Mouse (Mus musculus) layer of hippocampus, adult 6 months (tissue): Measurements from ENCODE around the gene Myh8. TPM values are rescaled to one million over a fixed set of nuclear protein-coding genes. Genes with fewer than 3 reads are reported as not detected.

Experiments used
- long read RNA-seq, 2 experiments: library from polyadenylated mRNA; unstranded; transcript quantifications; one replicate each; pipeline ENCODE4 v2.0.0; 2019 to 2020
- polyA plus RNA-seq: library from polyadenylated mRNA; unstranded; fragments of <200 nt; fragmentation: Nextera tagmentation; gene quantifications from 2 replicates; pipeline ENCODE4 v1.2.3, GENCODE M21; 2021

Myh8 gene
- polyA plus RNA-seq = 0.16 and 0.26 TPM in 2 replicates
- long read RNA-seq, experiment 1, partial matches to known transcripts = 1 of 1 reads
- long read RNA-seq, experiment 1, other reads (novel, unspliced or antisense) = 0 of 1 reads
- long read RNA-seq, experiment 2, partial matches to known transcripts = 2 of 2 reads
- long read RNA-seq, experiment 2, other reads (novel, unspliced or antisense) = 0 of 2 reads

DNA sequence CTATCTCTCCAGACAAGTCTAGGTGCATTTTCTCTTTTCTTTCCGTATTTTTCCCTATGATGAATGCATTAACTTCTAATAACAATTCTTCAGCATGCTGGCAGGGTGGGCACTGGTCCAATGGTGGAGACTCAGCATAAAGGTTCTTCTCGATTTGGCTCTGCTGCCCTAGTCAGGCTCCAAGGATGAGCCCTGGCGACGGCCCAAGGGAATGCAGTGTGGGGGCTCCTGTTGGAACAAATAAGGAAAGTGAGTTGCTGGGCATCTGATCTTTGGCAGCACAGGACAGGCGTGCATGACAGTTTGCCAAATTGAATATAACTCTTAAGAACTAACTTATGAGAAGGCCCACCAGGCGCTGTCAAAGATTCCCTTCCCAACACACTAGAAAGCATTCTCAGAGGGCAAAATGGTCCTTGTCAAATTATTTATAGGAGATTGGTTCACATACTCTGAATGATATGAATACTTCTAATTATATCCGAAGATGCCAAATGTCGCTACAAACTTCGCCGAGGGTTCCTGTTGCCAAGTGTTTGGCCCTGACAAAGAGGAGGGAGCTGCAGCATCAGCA lies at the start of gene Myh8:
Myh8 (plus strand) TSS at position 524 of the 574 bp plus-strand sequence.

DNA sequence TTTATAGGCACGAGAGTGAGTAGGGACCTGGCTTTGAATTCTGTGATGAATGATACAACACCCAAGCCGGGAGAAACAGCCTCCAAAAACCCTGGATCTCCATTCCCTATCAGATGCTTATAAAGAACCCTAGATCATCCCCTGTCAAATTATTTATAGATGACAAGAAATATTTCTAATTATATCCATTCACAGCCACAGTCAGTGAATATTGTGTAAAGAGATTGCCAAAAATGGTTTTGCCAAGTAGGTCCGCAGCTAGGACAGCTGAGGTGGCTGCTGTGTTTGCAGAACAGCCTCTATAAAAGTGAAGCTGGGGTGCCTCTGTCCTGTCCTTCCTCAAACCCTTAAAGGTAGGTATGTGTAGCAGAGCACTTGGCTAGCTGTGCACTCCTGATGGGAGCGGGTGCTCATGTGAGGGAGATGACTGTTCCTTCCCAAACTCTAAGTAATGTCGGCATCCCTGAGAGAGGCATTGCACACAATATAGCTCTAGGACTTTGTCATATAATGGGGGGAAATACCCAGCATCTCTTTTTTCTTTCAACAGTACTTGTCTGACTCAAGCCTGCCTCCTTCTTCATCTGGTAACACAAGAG lies 39.3 kb upstream of the Myh8 start, which contains the start of gene Myh4:
Myh4 (plus strand) TSS at position 549 of the 599 bp plus-strand sequence.

DNA sequence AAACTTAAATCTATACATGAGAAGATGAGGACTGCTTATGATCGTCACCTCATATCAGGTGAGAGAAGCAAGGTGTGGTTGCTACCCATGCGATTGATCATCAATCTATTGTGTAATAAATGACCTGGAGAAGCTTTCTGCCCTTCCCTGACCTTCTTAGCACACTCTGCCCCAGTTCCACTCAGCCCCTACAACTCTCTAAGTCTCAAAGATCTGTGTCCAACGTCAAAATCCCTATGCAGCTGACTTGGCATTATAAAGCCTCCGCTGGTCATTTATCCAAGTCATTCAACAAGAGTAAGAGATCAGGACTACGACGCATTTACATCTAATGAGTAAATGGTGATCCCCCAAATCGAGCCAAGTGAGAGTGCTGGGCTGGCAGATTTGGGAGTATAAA lies 44.4 kb downstream of the Myh8 start, which contains the start of gene Myh13:
Myh13 (plus strand) TSS at position 301 of the 400 bp plus-strand sequence.

Other genes with a start within 250 kb of the Myh8 start
- gene Adprm, start 224.5 kb upstream of the Myh8 start, polyA plus RNA-seq = 24.3 and 25.0 TPM in 2 replicates
- gene Sco1, start 224.5 kb upstream of the Myh8 start, polyA plus RNA-seq = 2.5 and 4.2 TPM in 2 replicates
- 0.45 and 0.60 TPM in 2 replicates for gene Myh3, start 198.8 kb upstream of the Myh8 start, polyA plus RNA-seq
- gene Myh2, start 106.1 kb upstream of the Myh8 start, polyA plus RNA-seq = 0.04 and 0.06 TPM in 2 replicates
- 0.08 and 0.09 TPM in 2 replicates for gene Myh1, start 77.1 kb upstream of the Myh8 start, polyA plus RNA-seq
- 0.05 TPM in 2 replicates for gene Myh4, start 39.1 kb upstream of the Myh8 start, polyA plus RNA-seq
- gene Myh13, start 44.5 kb downstream of the Myh8 start, polyA plus RNA-seq = 0.04 and 0.08 TPM in 2 replicates
- gene Gas7, start 178.3 kb downstream of the Myh8 start, polyA plus RNA-seq = 136 and 241 TPM in 2 replicates